Mouse (Mus musculus) heart, embryonic 16.5 days (tissue): ENCODE results near the gene Camk2d. TPM values are rescaled to one million over a fixed set of nuclear protein-coding genes. Genes with fewer than 3 reads are reported as not detected.

Source experiments
- ATAC-seq: fragments of 200-750 bp; cut with Nextera tagmentation; replicated peaks from 2 replicates; pipeline ENCODE4 v1.8.0; 2017; ENCODE audit warnings: moderate number of reproducible peaks; ENCODE audit not compliant: insufficient read depth, low FRiP score; ENCODE audit errors: extremely low read depth
- H3K27ac ChIP-seq: fragments of 300-500 bp; sonication (generic); 2 replicates; pipeline ENCODE4 v1.5.1; 2014; ENCODE audit warnings: mild to moderate bottlenecking, low read length, control low read depth, moderate library complexity
- H3K27me3 ChIP-seq: fragments of 300-500 bp; sonication (generic); 2 replicates; pipeline ENCODE4 v1.6.1; 2014; ENCODE audit warnings: low read length, mixed read lengths; ENCODE audit not compliant: control insufficient read depth, insufficient read depth
- H3K36me3 ChIP-seq: fragments of 300-500 bp; sonication (generic); 2 replicates; pipeline ENCODE4 v1.6.1; 2014; ENCODE audit not compliant: control insufficient read depth, insufficient read depth
- H3K4me1 ChIP-seq: fragments of 300-500 bp; sonication (generic); 2 replicates; pipeline ENCODE4 v1.6.1; 2014; ENCODE audit warnings: low read length, mixed read lengths; ENCODE audit not compliant: control insufficient read depth, insufficient read depth
- H3K4me2 ChIP-seq: fragments of 300-500 bp; sonication (generic); 2 replicates; pipeline ENCODE4 v1.6.1; 2014; ENCODE audit warnings: low read depth, mild to moderate bottlenecking, control low read depth, low read length
- H3K4me3 ChIP-seq: fragments of 300-500 bp; sonication (generic); 2 replicates; pipeline ENCODE4 v1.5.1; 2014; ENCODE audit warnings: mild to moderate bottlenecking, control low read depth, low read length
- H3K9ac ChIP-seq: fragments of 300-500 bp; sonication (generic); 2 replicates; pipeline ENCODE4 v1.6.1; 2014; ENCODE audit warnings: low read length, control low read depth
- H3K9me3 ChIP-seq: fragments of 300-500 bp; sonication (generic); replicated peaks from 2 replicates; pipeline ENCODE4 v1.6.1; 2016; ENCODE audit warnings: low read length; ENCODE audit not compliant: control insufficient read depth
- WGBS: fragments of 180-500 bp; shearing (Covaris S2); extraction: QIAGEN DNeasy Blood & Tissue Kit; methylation state at CpG from one replicate; pipeline ENCODE4 v1.1.7; 2014; 5-methylcytosine and 5-hydroxymethylcytosine counted together
- polyA plus RNA-seq: library from polyadenylated mRNA; unstranded; fragments of >200 nt; fragmentation: Nextera tagmentation; extraction: Ambion mirVana; gene quantifications from 2 replicates; pipeline ENCODE4 v1.2.1, GENCODE M21; 2015

Gene Camk2d
- polyA plus RNA-seq, 1 experiment from 2014 or later = 112 TPM

- H3K9me3 ChIP-seq = no peaks in the 10 kb centered on the region
- no peak overlapping the region for H3K4me3 ChIP-seq
- no peak overlapping the region for H3K9ac ChIP-seq
- no peak overlapping the region for H3K27ac ChIP-seq
- 43% methylated on average over 1 of the region's 1 CpGs for WGBS
- H3K36me3 ChIP-seq = no peaks in the 10 kb centered on the region
- ATAC-seq = no peak
- H3K27me3 ChIP-seq = no peaks in the 10 kb centered on the region
- no peak overlapping the region for H3K4me2 ChIP-seq
- no peaks in the 10 kb centered on the region for H3K4me1 ChIP-seq
Observed at GRCm38 (mm10) chr3:126870688-126871087, 274.6 kb downstream of the Camk2d start.

- no peak for ATAC-seq
- Histone ChIP-seq H3K36me3 (no peaks in the 10 kb centered on the region), H3K4me3 (no peak overlapping the region), H3K9me3 (0 out of 2 replicates have a peak, but pooled peaks cover 2% of the 10 kb centered on the region), H3K4me2 (no peak overlapping the region), H3K27ac (no peak overlapping the region), H3K9ac (no peak overlapping the region), H3K27me3 (no peaks in the 10 kb centered on the region), H3K4me1 (no peaks in the 10 kb centered on the region)
- 44% methylated on average over 1 of the region's 1 CpGs for WGBS
Observed at GRCm38 (mm10) chr3:126878233-126878632, 282.1 kb downstream of the Camk2d start.

- no peak overlapping the region for H3K27ac ChIP-seq
- no peaks in the 10 kb centered on the region for H3K4me1 ChIP-seq
- H3K4me2 ChIP-seq = no peak overlapping the region
- H3K9me3 ChIP-seq = 0 out of 2 replicates have a peak, but pooled peaks cover 2% of the 10 kb centered on the region
- no peaks in the 10 kb centered on the region for H3K27me3 ChIP-seq
- no peak overlapping the region for H3K9ac ChIP-seq
- WGBS = 70% methylated on average over 4 of the region's 4 CpGs
- no peak for ATAC-seq
- H3K36me3 ChIP-seq = no peaks in the 10 kb centered on the region
- no peak overlapping the region for H3K4me3 ChIP-seq
Observed at GRCm38 (mm10) chr3:126886090-126886489, 290.0 kb downstream of the Camk2d start.

- 77% methylated on average over 4 of the region's 4 CpGs for WGBS
Observed at GRCm38 (mm10) chr3:126886644-126887043, 290.5 kb downstream of the Camk2d start.

More at GRCm38 (mm10) chr3:126886644-126887043, 290.5 kb downstream of the Camk2d start:
- Histone ChIP-seq H3K27me3 (no peaks in the 10 kb centered on the region), H3K36me3 (no peaks in the 10 kb centered on the region), H3K9ac (no peak overlapping the region), H3K27ac (no peak overlapping the region), H3K4me1 (no peaks in the 10 kb centered on the region), H3K4me2 (no peak overlapping the region), H3K4me3 (no peak overlapping the region), H3K9me3 (no peaks in the 10 kb centered on the region)
- ATAC-seq = no peak

Other genes with a start within 250 kb of the Camk2d start
- gene Arsj, start 232.6 kb upstream of the Camk2d start, polyA plus RNA-seq = 0.89 and 1.2 TPM in 2 replicates